Mouse (Mus musculus) lung, adult 2 months (tissue): ENCODE data around the gene Thra.

Experiments
- CTCF ChIP-seq: fragments of 200-500 bp; IDR thresholded peaks from 2 replicates; pipeline ENCODE4 v1.5.1; 2011; ENCODE audit warnings: mild to moderate bottlenecking, low read length, control low read depth; ENCODE audit not compliant: insufficient read depth
- POLR2A ChIP-seq: fragments of 200-500 bp; IDR thresholded peaks from 2 replicates; pipeline ENCODE4 v1.6.1; 2011; ENCODE audit warnings: low read depth, mild to moderate bottlenecking, control low read depth, low read length, borderline replicate concordance; ENCODE audit errors: extremely low read depth

- no peak for TF ChIP-seq POLR2A
- TF ChIP-seq CTCF = no peak
These were observed 26.7 kb upstream of the Thra start for GRCm38 (mm10) chr11:98713703-98714102.
